Mouse (Mus musculus) left cerebral cortex, adult 9 months (tissue): Measurements from ENCODE around the gene Mlip.

Experiments
- DNase-seq, 2 experiments: peaks; one replicate each; pipeline ENCODE4 v3.0.0; 2022; ENCODE audit warnings: low spot score in 2 of 2

Mlip gene

GRCm38 (mm10) chr9:77353942-77354341 lies 1.2 kb upstream of the Mlip start:
- DNase-seq: no peak

- no peak for DNase-seq
Measured at GRCm38 (mm10) chr9:77347704-77348103, 5.1 kb downstream of the Mlip start.

- DNase-seq: no peak
Measured at GRCm38 (mm10) chr9:77344318-77344717, 8.5 kb downstream of the Mlip start.

GRCm38 (mm10) chr9:77340159-77340862 lies 12.5 kb downstream of the Mlip start:
- peak; percentile 35 to 58 for DNase-seq

GRCm38 (mm10) chr9:77339571-77340148 lies 13.1 kb downstream of the Mlip start:
- DNase-seq: peak in 1 of 2 experiments; percentile 16

GRCm38 (mm10) chr9:77335370-77335769 lies 17.4 kb downstream of the Mlip start:
- DNase-seq: no peak

GRCm38 (mm10) chr9:77318346-77318745 lies 34.4 kb downstream of the Mlip start:
- no peak for DNase-seq

GRCm38 (mm10) chr9:77310548-77310947 lies 42.2 kb downstream of the Mlip start:
- no peak for DNase-seq

- DNase-seq: no peak
Measured at GRCm38 (mm10) chr9:77305417-77305816, 47.4 kb downstream of the Mlip start.

GRCm38 (mm10) chr9:77302340-77302739 lies 50.4 kb downstream of the Mlip start:
- peak in 1 of 2 experiments; percentile 33 for DNase-seq

- DNase-seq: no peak
Measured at GRCm38 (mm10) chr9:77287958-77288357, 64.8 kb downstream of the Mlip start.

GRCm38 (mm10) chr9:77279371-77279770 lies 73.4 kb downstream of the Mlip start:
- no peak for DNase-seq

GRCm38 (mm10) chr9:77278055-77278454 lies 74.7 kb downstream of the Mlip start:
- no peak for DNase-seq

- no peak for DNase-seq
Measured at GRCm38 (mm10) chr9:77277270-77277669, 75.5 kb downstream of the Mlip start.

- DNase-seq: no peak
Measured at GRCm38 (mm10) chr9:77276451-77277154, 76.2 kb downstream of the Mlip start.

- DNase-seq: no peak
Measured at GRCm38 (mm10) chr9:77272727-77273126, 80.0 kb downstream of the Mlip start.

GRCm38 (mm10) chr9:77265268-77266017 lies 87.3 kb downstream of the Mlip start:
- peak; percentile 70 to 71 for DNase-seq

GRCm38 (mm10) chr9:77259052-77259451 lies 93.7 kb downstream of the Mlip start:
- no peak for DNase-seq

GRCm38 (mm10) chr9:77258265-77258664 lies 94.5 kb downstream of the Mlip start:
- no peak for DNase-seq

- no peak for DNase-seq
Measured at GRCm38 (mm10) chr9:77254514-77254913, 98.3 kb downstream of the Mlip start.

GRCm38 (mm10) chr9:77252761-77253160 lies 100.0 kb downstream of the Mlip start:
- no peak for DNase-seq

- peak in 1 of 2 experiments; percentile 44 for DNase-seq
Measured at GRCm38 (mm10) chr9:77252134-77252533, 100.6 kb downstream of the Mlip start.
